Mouse (Mus musculus): ENCODE measurements around the gene Mex3d.

DNA sequence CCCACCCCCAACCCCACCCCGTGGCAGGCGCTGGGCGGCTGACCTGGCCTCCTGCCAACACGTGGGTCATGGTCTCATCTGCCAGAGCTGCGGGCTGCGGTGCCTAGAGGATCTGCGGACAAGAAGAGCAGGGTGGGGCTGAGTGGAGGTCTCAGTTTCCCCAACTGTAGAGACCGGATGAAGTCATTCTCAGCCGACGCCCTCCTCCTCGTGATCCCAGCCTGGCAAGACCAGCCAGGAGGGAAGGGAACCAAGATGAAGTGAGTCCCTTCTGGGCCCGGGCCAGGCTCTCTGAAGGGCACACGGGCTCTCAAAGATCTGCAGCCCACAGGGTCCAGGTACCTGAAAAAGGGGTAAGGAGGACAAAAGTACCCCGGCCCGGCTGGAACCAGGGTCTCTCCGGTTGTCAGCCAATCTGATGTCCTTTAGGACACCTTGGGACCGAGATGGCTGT, 39.9 kb downstream of the Mex3d start:
- TF ChIP-seq TAL1 (IDR thresholded peaks at IDR 0.05; ENCODE audit: low read length) (no peak), GATA1 (IDR thresholded peaks at IDR 0.05; ENCODE audit: low read length) (no peak)

Measured in erythroblast, embryonic 14.5 days (primary cell).